Mouse (Mus musculus): ENCODE measurements around the gene Prkg2. TPM values are rescaled to one million over a fixed set of nuclear protein-coding genes. Genes with fewer than 3 reads are reported as not detected.

Prkg2 gene
- total RNA-seq (2023; ENCODE audit: inconsistent age) = not detected in 4 replicates

GRCm38 (mm10) chr5:99036596-99037441 lies at the start of gene Prkg2:
Gene Prkg2 (minus strand): TSS chr5:99037351.

Other genes starting within 250 kb of the Prkg2 start
- not detected in 4 replicates for gene Bmp3, start 182.9 kb downstream of the Prkg2 start, total RNA-seq (2023; ENCODE audit: inconsistent age)